Mouse (Mus musculus) intestine, embryonic 14.5 days (tissue): Measurements from ENCODE around the gene Glo1. TPM values are rescaled to one million over a fixed set of nuclear protein-coding genes. Genes with fewer than 3 reads are reported as not detected.
A peak's percentile ranks its signal among the peaks of the same experiment; 100 is the strongest.

ENCODE experiments used
- ATAC-seq: fragments of 200-750 bp; cut with Nextera tagmentation; replicated peaks from 2 replicates; pipeline ENCODE4 v1.8.0; 2017; ENCODE audit warnings: low read depth, moderate number of reproducible peaks, moderate TSS enrichment, moderate library complexity; ENCODE audit not compliant: low FRiP score, low TSS enrichment
- DNase-seq: peaks from one replicate; pipeline ENCODE4 v3.0.0-alpha.2; 2018; ENCODE audit warnings: low spot score
- H3K27ac ChIP-seq: fragments of 300-500 bp; sonication (generic); 2 replicates; pipeline ENCODE4 v1.5.1; 2014; ENCODE audit warnings: low read depth, mild to moderate bottlenecking, control low read depth
- H3K27me3 ChIP-seq: fragments of 300-500 bp; sonication (generic); replicated peaks from 2 replicates; pipeline ENCODE4 v1.6.1; 2014; ENCODE audit warnings: low read length, control low read depth; ENCODE audit not compliant: control insufficient read depth, insufficient read depth
- H3K36me3 ChIP-seq: fragments of 300-500 bp; sonication (generic); 2 replicates; pipeline ENCODE4 v1.6.1; 2014; ENCODE audit warnings: low read length, control low read depth; ENCODE audit not compliant: control insufficient read depth, insufficient read depth
- H3K4me1 ChIP-seq: fragments of 300-500 bp; sonication (generic); replicated peaks from 2 replicates; pipeline ENCODE4 v1.6.1; 2014; ENCODE audit warnings: low read length, control low read depth, mixed read lengths; ENCODE audit not compliant: control insufficient read depth, insufficient read depth
- H3K4me2 ChIP-seq: fragments of 300-500 bp; sonication (generic); 2 replicates; pipeline ENCODE4 v1.6.1; 2014; ENCODE audit warnings: low read length
- H3K4me3 ChIP-seq: fragments of 300-500 bp; sonication (generic); 2 replicates; pipeline ENCODE4 v1.5.1; 2014; ENCODE audit warnings: low read depth, low read length, control low read depth, mixed read lengths
- H3K9ac ChIP-seq: fragments of 300-500 bp; sonication (generic); 2 replicates; pipeline ENCODE4 v1.6.1; 2014; ENCODE audit warnings: mild to moderate bottlenecking, low read length
- H3K9me3 ChIP-seq: fragments of 300-500 bp; sonication (generic); 2 replicates; pipeline ENCODE4 v1.6.1; 2016; ENCODE audit warnings: low read length, control low read depth; ENCODE audit not compliant: control insufficient read depth
- WGBS: fragments of 180-500 bp; shearing (Covaris S2); extraction: QIAGEN DNeasy Blood & Tissue Kit; methylation state at CpG from one replicate; pipeline ENCODE4 v1.1.7; 2014; 5-methylcytosine and 5-hydroxymethylcytosine counted together
- polyA plus RNA-seq: library from polyadenylated mRNA; unstranded; fragments of >200 nt; fragmentation: Nextera tagmentation; extraction: Ambion mirVana; gene quantifications from 2 replicates; pipeline ENCODE4 v1.2.1, GENCODE M21; 2014

Gene Glo1
- polyA plus RNA-seq, 1 experiment from 2014 or later = 233 TPM

DNA sequence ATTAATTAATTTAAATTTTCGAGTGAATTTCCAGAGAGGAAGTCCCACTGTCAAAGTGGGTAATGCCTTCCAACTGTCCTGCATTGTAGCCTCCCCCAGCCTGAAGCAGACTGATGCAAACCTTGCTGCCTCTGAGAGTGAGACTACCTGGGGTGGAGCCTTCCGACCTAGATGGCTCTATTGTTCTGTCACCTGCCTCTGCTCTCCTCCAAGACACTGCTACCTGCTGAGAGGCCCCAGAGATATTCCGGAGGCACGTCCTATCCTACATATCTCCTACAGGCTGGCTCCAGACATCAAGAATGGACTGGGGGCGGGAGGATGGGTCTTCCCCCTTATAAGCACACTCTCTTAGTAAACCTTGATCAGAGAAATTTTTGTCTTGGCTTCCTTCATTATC is 28.4 kb downstream of the Glo1 start:
- Histone ChIP-seq H3K4me1 (no peaks in the 10 kb centered on the region), H3K4me3 (no peak overlapping the region), H3K27ac (no peak overlapping the region), H3K9ac (no peak overlapping the region), H3K27me3 (no peaks in the 10 kb centered on the region), H3K9me3 (no peaks in the 10 kb centered on the region), H3K4me2 (no peak overlapping the region), H3K36me3 (peaks cover 84% of the 10 kb centered on the region)
- no peak for ATAC-seq
- DNase-seq = no peak
- WGBS = 84% methylated on average over 5 of the region's 5 CpGs

DNA sequence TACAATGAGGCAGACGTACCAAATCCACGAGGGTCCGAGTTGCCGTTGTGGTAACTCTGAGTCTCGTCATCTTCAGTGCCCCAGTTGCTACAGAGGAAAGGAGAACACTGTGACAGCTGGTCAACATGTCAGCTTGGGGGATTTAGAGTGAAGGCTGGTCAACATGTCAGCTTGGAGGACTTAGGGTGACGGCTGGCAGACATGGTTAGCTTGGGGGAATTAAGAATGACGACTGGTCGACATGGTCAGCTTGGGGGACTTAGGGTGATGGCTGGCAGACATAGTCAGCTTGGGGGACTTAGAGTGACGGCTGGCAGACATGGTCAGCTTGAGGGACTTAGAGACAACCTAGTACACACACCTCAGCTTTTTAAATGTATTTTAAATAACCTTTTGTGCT is 28.9 kb downstream of the Glo1 start:
- Histone ChIP-seq H3K9me3 (no peaks in the 10 kb centered on the region), H3K9ac (no peak overlapping the region), H3K36me3 (peaks cover 80% of the 10 kb centered on the region), H3K27me3 (no peaks in the 10 kb centered on the region), H3K4me1 (no peaks in the 10 kb centered on the region), H3K27ac (no peak overlapping the region), H3K4me2 (no peak overlapping the region), H3K4me3 (no peak overlapping the region)
- ATAC-seq (no peak), DNase-seq (no peak)
- WGBS = 97% methylated on average over 9 of the region's 9 CpGs

DNA sequence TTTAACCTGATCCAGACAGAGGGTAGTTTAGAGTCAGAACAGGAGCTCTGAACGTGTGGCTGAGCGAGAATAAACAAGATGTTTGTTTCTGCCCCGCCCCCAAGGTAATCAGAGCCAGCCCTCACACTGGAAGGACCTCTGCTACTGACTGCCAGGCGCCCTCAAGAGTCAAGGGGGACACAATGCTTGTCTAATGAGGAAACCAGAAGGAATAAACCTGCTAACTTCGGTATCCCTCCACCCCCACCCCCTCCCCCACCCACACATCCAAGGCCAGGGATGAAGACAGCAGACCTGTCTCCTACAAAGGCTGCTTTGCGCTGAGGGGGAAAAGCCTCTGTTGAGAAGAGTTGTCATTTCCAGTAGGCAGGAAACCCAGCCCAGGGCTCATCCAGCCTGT is 31.8 kb downstream of the Glo1 start:
- DNase-seq (no peak), ATAC-seq (no peak)
- Histone ChIP-seq H3K9me3 (no peaks in the 10 kb centered on the region), H3K4me3 (no peak overlapping the region), H3K4me2 (no peak overlapping the region), H3K27me3 (no peaks in the 10 kb centered on the region), H3K9ac (no peak overlapping the region), H3K27ac (no peak overlapping the region), H3K4me1 (no peaks in the 10 kb centered on the region), H3K36me3 (peaks cover 61% of the 10 kb centered on the region)
- WGBS = 56% methylated on average over 6 of the region's 6 CpGs

DNA sequence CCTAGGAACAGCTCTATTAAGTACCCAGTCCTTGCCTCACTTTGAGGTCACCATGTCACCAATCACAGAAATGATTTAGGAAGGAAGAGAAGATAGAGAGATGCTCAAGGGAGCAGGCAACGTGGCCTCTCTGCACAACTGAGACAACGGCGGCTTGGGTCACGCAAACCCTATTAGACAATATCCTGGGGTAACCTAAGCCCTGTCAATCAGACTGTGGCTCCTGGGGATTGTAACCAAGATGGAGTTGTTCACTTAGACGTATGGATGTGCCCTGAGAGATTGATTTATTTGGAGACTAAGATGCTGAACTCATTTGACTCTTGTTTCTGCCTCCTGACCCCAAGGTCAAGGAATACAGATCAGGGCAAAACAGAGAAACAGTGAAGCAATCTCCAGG is 32.3 kb downstream of the Glo1 start:
- WGBS = 61% methylated on average over 5 of the region's 5 CpGs
- ATAC-seq = no peak
- Histone ChIP-seq H3K27me3 (no peaks in the 10 kb centered on the region), H3K4me1 (no peaks in the 10 kb centered on the region), H3K9ac (no peak overlapping the region), H3K9me3 (no peaks in the 10 kb centered on the region), H3K4me3 (no peak overlapping the region), H3K4me2 (no peak overlapping the region), H3K36me3 (peaks cover 59% of the 10 kb centered on the region), H3K27ac (no peak overlapping the region)
- DNase-seq = no peak

DNA sequence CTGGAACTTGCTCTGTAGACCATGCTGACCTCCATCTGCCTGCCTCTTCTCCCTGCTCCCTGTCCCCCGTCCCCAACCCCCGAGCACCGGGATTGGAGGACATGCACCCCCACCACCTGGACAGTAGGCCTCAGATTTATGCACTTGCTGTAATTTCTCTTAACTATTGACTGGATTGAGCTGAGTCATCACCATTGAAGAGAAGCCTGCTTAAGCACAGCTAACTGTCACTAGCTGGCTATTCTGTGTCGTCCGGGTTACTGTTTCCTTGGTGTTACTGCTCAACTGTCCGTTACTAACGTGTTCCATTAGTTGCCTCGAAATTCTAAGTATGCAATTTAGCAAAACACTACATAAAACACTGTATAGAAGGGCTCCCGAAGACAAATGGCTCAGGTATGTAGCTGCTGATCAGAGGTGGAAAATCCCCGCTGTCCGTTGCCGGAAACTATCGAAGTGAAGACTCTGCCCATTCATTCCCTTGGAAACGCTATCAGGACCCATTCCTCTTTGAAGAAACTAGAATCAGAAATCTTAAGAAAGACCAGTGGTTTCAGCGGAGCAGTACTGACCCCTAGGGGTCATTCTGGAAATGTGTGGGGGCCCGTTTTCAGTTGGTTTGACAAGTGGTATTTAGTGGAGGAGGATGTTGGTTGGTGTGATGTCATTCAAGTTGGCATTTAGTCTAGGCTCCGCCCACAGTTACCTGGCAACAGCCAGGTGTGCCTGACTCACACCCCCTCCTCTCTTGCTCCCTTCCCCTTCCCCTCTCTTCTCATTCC is 36.1 kb downstream of the Glo1 start:
- no peaks in the 10 kb centered on the region for H3K27me3 ChIP-seq
- H3K4me1 ChIP-seq = no peaks in the 10 kb centered on the region
- 57% methylated on average over 17 of the region's 17 CpGs for WGBS
- no peak overlapping the region for H3K9ac ChIP-seq
- no peak overlapping the region for H3K4me3 ChIP-seq
- H3K27ac ChIP-seq = no peak overlapping the region
- H3K9me3 ChIP-seq = no peaks in the 10 kb centered on the region
- H3K4me2 ChIP-seq = no peak overlapping the region
- peaks cover 23% of the 10 kb centered on the region for H3K36me3 ChIP-seq
- no peak; the same call in 1 of the 2 replicates for ATAC-seq
- DNase-seq = peak; percentile 60

DNA sequence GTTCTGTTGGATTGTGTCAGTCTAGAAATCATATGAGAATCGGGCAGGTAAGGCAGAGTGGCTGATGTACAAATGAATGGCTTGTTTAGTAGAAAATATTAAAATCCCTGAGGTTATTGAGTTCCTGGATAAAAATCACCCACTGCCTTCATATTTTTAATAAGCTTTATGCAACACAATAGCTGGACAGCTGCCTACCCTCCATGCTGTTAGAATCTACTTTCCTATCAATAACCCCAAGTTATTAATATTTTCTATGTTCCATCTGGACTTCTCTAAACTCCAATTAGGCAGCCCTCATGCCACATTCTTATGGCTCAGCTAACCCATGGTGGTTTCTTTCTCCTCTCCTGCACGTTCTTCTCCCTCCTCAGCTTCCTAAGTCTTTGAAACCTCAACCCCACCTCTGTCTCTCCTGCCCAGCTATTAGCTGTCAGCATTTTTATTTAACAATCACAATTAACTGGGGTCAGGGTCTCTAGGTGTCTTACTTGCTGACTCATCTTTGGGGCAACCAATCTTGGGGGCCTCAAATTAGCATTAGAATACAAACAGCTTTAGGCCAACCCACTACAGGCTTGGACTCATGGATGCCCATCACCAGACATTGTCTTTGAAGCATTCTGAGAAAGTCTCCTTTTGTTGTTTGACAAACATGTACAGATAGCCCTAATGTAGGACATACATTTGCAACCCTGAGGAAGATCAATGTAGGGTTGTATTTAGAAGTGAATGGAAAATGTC is 43.2 kb downstream of the Glo1 start:
- Histone ChIP-seq H3K9me3 (no peaks in the 10 kb centered on the region), H3K4me2 (no peak overlapping the region), H3K4me3 (no peak overlapping the region), H3K27me3 (no peaks in the 10 kb centered on the region), H3K36me3 (no peaks in the 10 kb centered on the region), H3K27ac (no peak overlapping the region), H3K4me1 (no peaks in the 10 kb centered on the region), H3K9ac (no peak overlapping the region)
- DNase-seq (no peak), ATAC-seq (no peak)
- 72% methylated on average over 2 of the region's 2 CpGs for WGBS

DNA sequence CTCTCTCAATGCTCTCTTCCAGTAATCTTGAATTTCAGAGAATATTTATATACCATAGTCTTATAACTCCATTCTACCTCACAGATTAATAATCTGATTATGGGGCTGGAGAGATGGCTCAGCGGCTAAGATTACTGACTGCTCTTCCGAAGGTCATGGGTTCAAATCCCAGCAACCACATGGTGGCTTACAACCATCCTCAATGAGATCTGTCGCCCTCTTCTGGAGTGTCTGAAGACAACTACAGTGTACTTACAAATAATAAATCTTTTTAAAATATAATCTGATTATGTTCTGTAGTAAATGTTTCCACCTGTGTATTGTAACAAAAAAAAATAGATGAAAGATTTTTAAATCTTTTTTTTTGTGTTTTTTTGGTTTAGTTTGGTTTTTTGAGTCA is 44.4 kb downstream of the Glo1 start:
- WGBS = 83% methylated on average over 3 of the region's 3 CpGs
- Histone ChIP-seq H3K4me3 (no peak overlapping the region), H3K36me3 (no peaks in the 10 kb centered on the region), H3K9ac (no peak overlapping the region), H3K4me2 (no peak overlapping the region), H3K9me3 (no peaks in the 10 kb centered on the region), H3K27ac (no peak overlapping the region), H3K27me3 (no peaks in the 10 kb centered on the region), H3K4me1 (0 out of 2 replicates have a peak, but pooled peaks cover under 1% of the 10 kb centered on the region)
- ATAC-seq (no peak), DNase-seq (no peak)

DNA sequence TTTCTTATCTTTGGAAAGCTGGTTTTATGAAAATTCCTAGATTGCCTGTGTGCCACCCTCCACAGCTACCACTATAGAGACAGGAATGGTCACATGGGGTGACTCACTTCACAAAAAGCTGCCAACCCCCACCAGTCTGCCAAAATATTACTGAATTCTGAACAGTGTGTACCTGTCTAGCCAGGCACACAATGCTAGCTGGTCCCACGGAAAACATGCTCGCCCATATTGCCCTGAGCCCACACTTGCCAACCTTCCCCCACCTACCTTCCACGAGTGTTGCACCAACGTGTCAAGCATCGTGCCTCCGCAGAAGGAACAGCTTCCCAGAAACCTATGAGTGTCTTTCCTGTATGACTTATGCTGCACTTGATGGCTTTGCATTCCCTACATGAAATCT is 45.5 kb downstream of the Glo1 start:
- WGBS = 87% methylated on average over 6 of the region's 6 CpGs
- Histone ChIP-seq H3K36me3 (no peaks in the 10 kb centered on the region), H3K4me1 (peaks cover 6% of the 10 kb centered on the region; the same call in 1 of the 2 replicates), H3K4me2 (no peak overlapping the region), H3K9me3 (no peaks in the 10 kb centered on the region), H3K9ac (no peak overlapping the region), H3K4me3 (no peak overlapping the region), H3K27me3 (no peaks in the 10 kb centered on the region), H3K27ac (no peak overlapping the region)
- DNase-seq = no peak
- ATAC-seq = no peak
